Mouse (Mus musculus) lung, adult 2 months (tissue): ENCODE measurements at regions not wholly inside any gene's neighbourhood (a gene's known extent, or its start where the extent isn't known, plus 50 kb on each side); places are given as distances from the start of the nearest gene placed in this dataset.
"Not testable (repeated sequence)": the region's sequence is repeated elsewhere in the genome, so short reads cannot be mapped to it uniquely, and the experiment has no call there.

Source experiments
- CTCF ChIP-seq: fragments of 200-500 bp; IDR thresholded peaks from 2 replicates; pipeline ENCODE4 v1.5.1; 2011; ENCODE audit warnings: mild to moderate bottlenecking, low read length, control low read depth; ENCODE audit not compliant: insufficient read depth
- POLR2A ChIP-seq: fragments of 200-500 bp; IDR thresholded peaks from 2 replicates; pipeline ENCODE4 v1.6.1; 2011; ENCODE audit warnings: low read depth, mild to moderate bottlenecking, control low read depth, low read length, borderline replicate concordance; ENCODE audit errors: extremely low read depth

DNA sequence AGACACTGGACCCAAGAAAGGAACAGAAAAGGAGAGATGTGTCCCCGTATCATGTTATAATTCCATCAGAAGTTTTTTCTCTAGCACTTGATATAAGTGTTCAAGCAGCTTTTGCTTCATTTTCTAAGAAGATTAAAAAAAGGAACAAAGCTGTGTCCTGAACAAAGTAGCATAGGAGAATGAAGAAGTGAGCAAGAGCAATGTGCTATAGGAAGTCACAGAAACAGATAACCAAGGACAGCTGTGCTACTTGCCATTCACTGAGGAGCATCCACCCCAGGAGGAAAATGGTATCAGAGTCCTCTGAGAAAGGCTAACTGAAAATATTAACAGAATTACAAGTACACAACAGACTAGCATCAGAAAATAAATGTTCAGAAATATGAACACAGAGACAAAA lies 175.6 kb downstream of the Stard3nl start:
- TF ChIP-seq CTCF, POLR2A: not testable (repeated sequence)
